Mouse (Mus musculus): ENCODE results near the gene Gm5890.
"Not testable (repeated sequence)": the region's sequence is repeated elsewhere in the genome, so short reads cannot be mapped to it uniquely, and the experiment has no call there.

Gene Gm5890

DNA sequence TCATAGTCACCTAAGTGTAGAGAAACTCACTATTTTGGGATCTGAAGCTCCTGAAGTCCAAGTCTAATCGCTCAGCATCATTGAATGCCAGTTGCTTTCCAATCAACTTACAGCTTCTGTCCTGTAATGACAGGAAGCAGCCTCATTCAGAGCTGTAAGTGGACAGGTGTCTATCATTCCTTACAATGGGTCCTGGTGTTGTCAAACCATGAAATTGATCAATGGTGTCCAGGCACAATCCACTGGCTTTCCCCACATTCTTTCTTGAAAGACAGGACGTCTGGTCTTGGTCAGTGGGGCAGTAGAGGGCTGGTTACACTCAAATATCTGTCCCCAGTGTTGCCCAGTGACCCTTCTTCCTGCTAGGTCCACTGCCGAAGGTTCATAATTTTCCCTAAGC, at the start of gene Gm5890:
Gm5890 (minus strand) TSS at position 101 of the 400 bp plus-strand sequence.
- not testable (repeated sequence) for DNase-seq

DNA sequence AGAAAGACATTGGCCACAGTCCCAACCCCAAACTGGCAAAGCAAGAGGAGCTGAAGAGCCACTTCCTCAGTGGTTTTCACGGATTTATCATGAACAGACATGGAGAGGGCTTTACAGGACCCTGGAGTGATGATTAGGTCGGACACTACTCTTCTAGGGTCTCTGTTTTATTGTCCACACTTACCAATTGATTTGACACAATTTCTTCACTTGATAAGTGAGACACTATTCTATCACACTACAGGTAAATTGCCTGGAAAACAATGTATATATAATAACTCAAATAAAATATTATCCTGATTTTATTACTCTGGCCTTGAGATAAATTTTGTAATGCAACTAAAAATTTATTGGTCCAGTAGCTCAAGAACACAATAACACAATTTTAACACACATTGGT, 28.9 kb downstream of the Gm5890 start, which contains the start of gene Gm4498:
Gm4498 (minus strand) TSS at position 101 of the 400 bp plus-strand sequence.
- DNase-seq: not testable (repeated sequence)

Data from embryo, embryonic 11 days (tissue).